Mouse (Mus musculus) forebrain, embryonic 16.5 days (tissue): ENCODE results near the gene Klhl29. TPM values are rescaled to one million over a fixed set of nuclear protein-coding genes. Genes with fewer than 3 reads are reported as not detected.

Experiments used
- ATAC-seq: fragments of 200-750 bp; cut with Nextera tagmentation; 2 replicates; pipeline ENCODE4 v1.8.0; 2017; ENCODE audit warnings: mild to moderate bottlenecking, moderate library complexity
- H3K27ac ChIP-seq: fragments of 300-500 bp; sonication (generic); 2 replicates; pipeline ENCODE4 v1.5.1; 2014; ENCODE audit warnings: low read length, control low read depth
- H3K27me3 ChIP-seq: fragments of 300-500 bp; sonication (generic); replicated peaks from 2 replicates; pipeline ENCODE4 v1.6.1; 2014; ENCODE audit warnings: low read length; ENCODE audit not compliant: control insufficient read depth, insufficient read depth
- H3K36me3 ChIP-seq: fragments of 300-500 bp; sonication (generic); 2 replicates; pipeline ENCODE4 v1.6.1; 2014; ENCODE audit not compliant: control insufficient read depth, insufficient read depth
- H3K4me1 ChIP-seq: fragments of 300-500 bp; sonication (generic); replicated peaks from 2 replicates; pipeline ENCODE4 v1.6.1; 2014; ENCODE audit warnings: low read length; ENCODE audit not compliant: control insufficient read depth, insufficient read depth
- H3K4me2 ChIP-seq: fragments of 300-500 bp; sonication (generic); 2 replicates; pipeline ENCODE4 v1.6.1; 2014; ENCODE audit warnings: mild to moderate bottlenecking, low read length, control low read depth
- H3K4me3 ChIP-seq: fragments of 300-500 bp; sonication (generic); replicated peaks from 2 replicates; pipeline ENCODE4 v1.5.1; 2014; ENCODE audit warnings: mild to moderate bottlenecking, low read length, control low read depth
- H3K9ac ChIP-seq: fragments of 300-500 bp; sonication (generic); replicated peaks from 2 replicates; pipeline ENCODE4 v1.6.1; 2014; ENCODE audit warnings: low read depth, low read length, control low read depth
- H3K9me3 ChIP-seq: fragments of 300-500 bp; sonication (generic); 2 replicates; pipeline ENCODE4 v1.6.1; 2016; ENCODE audit warnings: low read length; ENCODE audit not compliant: control insufficient read depth
- WGBS: fragments of 180-500 bp; shearing (Covaris S2); extraction: QIAGEN DNeasy Blood & Tissue Kit; methylation state at CpG from one replicate; pipeline ENCODE4 v1.1.7; 2014; 5-methylcytosine and 5-hydroxymethylcytosine counted together
- polyA plus RNA-seq: library from polyadenylated mRNA; unstranded; fragments of >200 nt; fragmentation: Nextera tagmentation; extraction: Ambion mirVana; gene quantifications from 2 replicates; pipeline ENCODE4 v1.2.1, GENCODE M21; 2015

Klhl29 gene
- polyA plus RNA-seq, 1 experiment from 2014 or later = 7.3 TPM

GRCm38 (mm10) chr12:5316029-5316567, 59.4 kb downstream of the Klhl29 start:
- Histone ChIP-seq H3K4me1 (peaks cover 8% of the 10 kb centered on the region), H3K4me3 (no peak overlapping the region), H3K36me3 (no peaks in the 10 kb centered on the region), H3K9ac (no peak overlapping the region), H3K27me3 (no peaks in the 10 kb centered on the region), H3K27ac (no peak overlapping the region), H3K4me2 (no peak overlapping the region), H3K9me3 (no peaks in the 10 kb centered on the region)
- WGBS = 90% methylated on average over 9 of the region's 9 CpGs
- no peak for ATAC-seq

GRCm38 (mm10) chr12:5307923-5308322, 67.6 kb downstream of the Klhl29 start:
- Histone ChIP-seq H3K9me3 (no peaks in the 10 kb centered on the region), H3K27me3 (no peaks in the 10 kb centered on the region), H3K36me3 (no peaks in the 10 kb centered on the region), H3K4me3 (no peak overlapping the region), H3K9ac (no peak overlapping the region), H3K4me2 (no peak overlapping the region), H3K4me1 (no peaks in the 10 kb centered on the region), H3K27ac (no peak overlapping the region)
- ATAC-seq = no peak
- 93% methylated on average over 2 of the region's 2 CpGs for WGBS

GRCm38 (mm10) chr12:5305466-5305865, 70.0 kb downstream of the Klhl29 start:
- Histone ChIP-seq H3K27me3 (no peaks in the 10 kb centered on the region), H3K36me3 (no peaks in the 10 kb centered on the region), H3K9me3 (no peaks in the 10 kb centered on the region), H3K4me2 (no peak overlapping the region), H3K27ac (no peak overlapping the region), H3K4me3 (no peak overlapping the region), H3K9ac (no peak overlapping the region), H3K4me1 (peaks cover 10% of the 10 kb centered on the region)
- 63% methylated on average over 1 of the region's 1 CpGs for WGBS
- ATAC-seq = no peak

GRCm38 (mm10) chr12:5303912-5304311, 71.6 kb downstream of the Klhl29 start:
- no peaks in the 10 kb centered on the region for H3K36me3 ChIP-seq
- peaks cover 13% of the 10 kb centered on the region for H3K4me1 ChIP-seq
- H3K4me3 ChIP-seq = no peak overlapping the region
- WGBS = 82% methylated on average over 5 of the region's 5 CpGs
- H3K4me2 ChIP-seq = no peak overlapping the region
- H3K27me3 ChIP-seq = no peaks in the 10 kb centered on the region
- no peaks in the 10 kb centered on the region for H3K9me3 ChIP-seq
- no peak for ATAC-seq
- H3K9ac ChIP-seq = no peak overlapping the region
- H3K27ac ChIP-seq = no peak overlapping the region

- Histone ChIP-seq H3K36me3 (no peaks in the 10 kb centered on the region), H3K9me3 (no peaks in the 10 kb centered on the region), H3K4me1 (peaks cover 13% of the 10 kb centered on the region), H3K4me2 (no peak overlapping the region), H3K9ac (no peak overlapping the region), H3K27me3 (no peaks in the 10 kb centered on the region), H3K4me3 (no peak overlapping the region), H3K27ac (no peak overlapping the region)
- WGBS = 88% methylated on average over 4 of the region's 4 CpGs
- no peak for ATAC-seq
Observed at GRCm38 (mm10) chr12:5303100-5303499, 72.4 kb downstream of the Klhl29 start.

- Histone ChIP-seq H3K27ac (no peak overlapping the region), H3K4me2 (no peak overlapping the region), H3K36me3 (no peaks in the 10 kb centered on the region), H3K9ac (no peak overlapping the region), H3K9me3 (no peaks in the 10 kb centered on the region), H3K27me3 (no peaks in the 10 kb centered on the region), H3K4me1 (peaks cover 13% of the 10 kb centered on the region), H3K4me3 (no peak overlapping the region)
- 61% methylated on average over 5 of the region's 5 CpGs for WGBS
- no peak for ATAC-seq
Observed at GRCm38 (mm10) chr12:5301841-5302240, 73.6 kb downstream of the Klhl29 start.

- no peak overlapping the region for H3K4me3 ChIP-seq
- H3K27me3 ChIP-seq = no peaks in the 10 kb centered on the region
- H3K27ac ChIP-seq = no peak overlapping the region
- WGBS = 47% methylated on average over 7 of the region's 7 CpGs
- H3K4me2 ChIP-seq = no peak overlapping the region
- ATAC-seq = no peak
- H3K9me3 ChIP-seq = no peaks in the 10 kb centered on the region
- H3K9ac ChIP-seq = no peak overlapping the region
- no peaks in the 10 kb centered on the region for H3K36me3 ChIP-seq
- peaks cover 13% of the 10 kb centered on the region for H3K4me1 ChIP-seq
Observed at GRCm38 (mm10) chr12:5296422-5296821, 79.1 kb downstream of the Klhl29 start.

- no peaks in the 10 kb centered on the region for H3K27me3 ChIP-seq
- H3K36me3 ChIP-seq = no peaks in the 10 kb centered on the region
- no peak for ATAC-seq
- no peak overlapping the region for H3K9ac ChIP-seq
- H3K27ac ChIP-seq = no peak overlapping the region
- peaks cover 5% of the 10 kb centered on the region; the same call in 1 of the 2 replicates for H3K4me1 ChIP-seq
- no peaks in the 10 kb centered on the region for H3K9me3 ChIP-seq
- H3K4me3 ChIP-seq = no peak overlapping the region
- 91% methylated on average over 7 of the region's 7 CpGs for WGBS
- H3K4me2 ChIP-seq = no peak overlapping the region
Observed at GRCm38 (mm10) chr12:5292316-5292715, 83.2 kb downstream of the Klhl29 start.

GRCm38 (mm10) chr12:5285579-5285978, 89.9 kb downstream of the Klhl29 start:
- Histone ChIP-seq H3K9me3 (no peaks in the 10 kb centered on the region), H3K4me3 (no peak overlapping the region), H3K4me1 (no peaks in the 10 kb centered on the region), H3K36me3 (no peaks in the 10 kb centered on the region), H3K27me3 (no peaks in the 10 kb centered on the region), H3K4me2 (no peak overlapping the region), H3K9ac (no peak overlapping the region), H3K27ac (no peak overlapping the region)
- 82% methylated on average over 11 of the region's 11 CpGs for WGBS
- no peak for ATAC-seq

GRCm38 (mm10) chr12:5284961-5285360, 90.5 kb downstream of the Klhl29 start:
- H3K27ac ChIP-seq = no peak overlapping the region
- peaks cover 2% of the 10 kb centered on the region; the same call in 1 of the 2 replicates for H3K4me1 ChIP-seq
- H3K9ac ChIP-seq = no peak overlapping the region
- no peak overlapping the region for H3K4me2 ChIP-seq
- no peaks in the 10 kb centered on the region for H3K36me3 ChIP-seq
- no peak overlapping the region for H3K4me3 ChIP-seq
- H3K27me3 ChIP-seq = no peaks in the 10 kb centered on the region
- no peak for ATAC-seq
- no peaks in the 10 kb centered on the region for H3K9me3 ChIP-seq
- WGBS = 90% methylated on average over 6 of the region's 6 CpGs
